Mouse (Mus musculus) erythroblast, adult 5-6 weeks (primary cell): Measurements from ENCODE around the gene Hoxb9. TPM values are rescaled to one million over a fixed set of nuclear protein-coding genes. Genes with fewer than 3 reads are reported as not detected.

Experiments
- ATAC-seq: replicated peaks from 2 replicates; pipeline ENCODE4 v1.8.0; 2016; ENCODE audit warnings: moderate number of reproducible peaks, mild to moderate bottlenecking, moderate TSS enrichment, inconsistent platforms; ENCODE audit not compliant: poor library complexity, low FRiP score, severe bottlenecking
- total RNA-seq, 2 experiments: library from RNA; stranded (forward) in 1 of 2; stranded (reverse) in 1 of 2; fragments of 150-400 nt in 1 of 2; fragments of 200-764, 138-1000 nt in 1 of 2; gene quantifications; 2 replicates each; pipeline versions ENCODE4 v1.2.3 to v1.2.4; 2015 to 2017; ENCODE audit warnings: low replicate concordance in 2 of 2

Hoxb9 gene
- total RNA-seq, 2 experiments from 2014 or later = not detected

DNA sequence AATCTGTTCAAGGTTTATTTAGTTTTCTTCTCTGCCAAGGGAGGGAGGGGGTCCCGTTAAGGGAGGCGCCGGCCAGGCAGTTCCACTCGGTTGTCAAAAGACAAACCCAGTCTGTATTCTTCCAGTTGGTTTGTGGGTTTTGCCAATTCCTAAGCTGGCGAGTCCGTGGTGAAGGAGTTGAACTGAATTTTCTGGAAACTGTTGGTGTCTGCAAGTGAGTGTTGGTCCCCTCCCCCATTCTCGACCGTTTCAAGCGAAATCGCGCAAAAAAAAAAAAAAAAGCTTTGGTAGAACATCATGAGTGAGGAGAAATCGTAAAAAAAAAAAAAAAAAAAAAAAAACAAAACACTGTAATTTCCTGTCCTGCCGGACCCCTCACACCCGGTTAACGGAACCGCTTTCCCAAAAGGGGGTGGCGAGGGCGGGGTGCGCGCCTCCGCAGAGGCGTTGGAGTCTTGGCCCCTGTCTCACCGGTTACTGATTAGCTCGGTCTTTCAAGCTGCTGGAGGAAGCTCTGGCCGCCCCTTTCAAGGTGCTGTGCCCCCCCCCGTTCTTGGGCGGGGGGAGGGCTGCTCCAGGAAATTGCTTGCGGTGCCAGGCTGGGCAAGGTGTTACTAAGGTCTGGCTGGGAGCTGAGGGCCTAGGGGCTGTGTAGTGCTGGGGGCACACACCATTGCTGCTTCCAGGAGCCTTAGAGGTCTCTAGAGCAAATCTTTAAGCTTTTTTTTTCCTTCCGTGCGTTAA lies 24.0 kb downstream of the Hoxb9 start:
- ATAC-seq = no peak

GRCm38 (mm10) chr11:96296997-96297396 lies 25.7 kb downstream of the Hoxb9 start:
- ATAC-seq = no peak

GRCm38 (mm10) chr11:96297428-96297827 lies 26.2 kb downstream of the Hoxb9 start:
- no peak for ATAC-seq

DNA sequence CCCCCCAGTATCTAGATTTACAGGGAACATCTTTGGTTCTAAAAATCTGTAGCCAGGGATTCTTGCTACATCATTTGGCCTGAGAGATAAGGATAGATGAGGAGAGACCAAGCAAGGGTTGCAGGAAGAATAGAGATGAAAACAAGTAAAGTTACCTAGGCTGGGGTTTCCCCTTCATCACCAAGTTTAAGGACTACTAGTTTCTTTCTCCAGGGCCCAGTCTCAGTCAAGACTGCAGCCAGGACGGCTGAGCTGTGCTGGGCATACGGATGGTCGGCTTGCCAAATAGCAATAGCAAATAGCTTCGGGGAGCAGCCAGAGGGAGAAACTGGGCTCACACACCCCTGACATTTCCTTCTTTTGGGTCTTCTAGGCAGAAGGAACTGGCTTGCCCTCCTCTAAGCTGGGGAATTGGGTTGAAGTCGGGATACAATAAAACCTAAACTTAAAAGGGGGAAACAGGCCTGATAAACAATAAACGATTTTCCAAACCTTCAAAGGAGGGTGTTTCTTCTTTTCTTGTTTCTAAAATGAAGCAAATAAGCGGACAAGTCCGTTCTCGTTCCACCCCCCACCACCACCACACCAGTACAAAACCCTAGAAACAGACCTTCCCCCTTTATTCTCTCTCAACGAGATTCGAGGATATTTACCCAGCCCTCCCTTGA lies 26.8 kb downstream of the Hoxb9 start:
- ATAC-seq = no peak

DNA sequence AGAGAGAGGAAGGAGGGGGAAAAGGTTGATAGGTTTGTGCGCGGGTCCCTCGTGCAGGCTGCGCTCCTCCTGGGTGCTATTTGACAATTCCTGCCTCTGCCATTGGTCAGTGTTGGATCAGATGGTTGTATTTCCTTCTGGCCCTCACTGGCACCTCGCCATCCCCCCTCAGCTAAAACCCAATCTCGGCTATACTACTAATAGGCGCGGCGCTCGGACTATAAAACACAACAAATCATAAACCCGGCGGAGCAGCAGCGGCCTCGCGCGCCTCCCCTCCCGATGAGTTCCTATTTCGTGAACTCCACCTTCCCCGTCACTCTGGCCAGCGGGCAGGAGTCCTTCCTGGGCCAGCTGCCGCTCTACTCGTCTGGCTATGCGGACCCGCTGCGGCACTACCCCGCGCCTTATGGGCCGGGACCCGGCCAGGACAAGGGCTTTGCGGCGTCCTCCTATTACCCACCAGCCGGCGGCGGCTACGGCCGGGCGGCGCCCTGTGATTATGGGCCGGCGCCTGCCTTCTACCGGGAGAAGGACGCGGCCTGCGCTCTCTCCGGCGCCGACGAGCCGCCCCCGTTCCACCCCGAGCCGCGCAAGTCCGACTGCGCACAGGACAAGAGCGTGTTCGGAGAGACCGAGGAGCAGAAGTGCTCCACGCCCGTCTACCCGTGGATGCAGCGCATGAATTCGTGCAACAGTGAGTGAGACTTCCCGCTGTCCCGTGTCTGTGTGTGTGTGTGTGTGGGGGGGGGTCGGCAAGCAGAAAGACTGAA lies 27.8 kb downstream of the Hoxb9 start:
- no peak for ATAC-seq

- no peak for ATAC-seq
Observed at GRCm38 (mm10) chr11:96299781-96300180, 28.5 kb downstream of the Hoxb9 start.

DNA sequence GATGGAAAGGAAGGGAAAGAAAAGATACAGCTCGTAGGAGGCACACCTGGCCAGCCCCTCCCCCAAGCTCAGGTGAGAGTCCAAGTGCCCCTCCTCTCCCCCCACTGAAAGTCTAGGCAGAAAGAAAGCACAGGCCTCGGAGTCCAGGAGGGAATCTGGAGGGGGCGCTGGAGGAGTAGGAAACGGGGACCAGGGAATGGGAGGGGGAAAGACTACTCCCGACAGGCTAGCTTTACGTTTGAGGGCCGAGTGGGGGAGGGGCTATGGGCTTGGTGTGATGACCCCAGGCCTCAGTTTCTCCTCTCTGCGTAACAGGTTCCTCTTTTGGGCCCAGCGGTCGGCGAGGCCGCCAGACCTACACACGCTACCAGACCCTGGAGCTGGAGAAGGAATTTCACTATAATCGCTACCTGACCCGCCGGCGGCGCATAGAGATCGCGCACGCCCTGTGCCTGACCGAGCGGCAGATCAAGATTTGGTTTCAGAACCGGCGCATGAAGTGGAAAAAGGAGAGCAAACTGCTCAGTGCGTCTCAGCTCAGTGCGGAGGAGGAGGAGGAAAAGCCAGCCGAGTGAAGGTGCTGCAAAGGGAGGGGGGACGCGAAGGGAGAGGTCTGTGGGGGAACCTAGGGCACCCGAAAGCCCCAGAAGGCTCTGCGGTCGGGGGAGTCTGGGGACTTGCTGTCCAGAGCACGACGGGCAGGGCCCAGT lies 29.3 kb downstream of the Hoxb9 start:
- no peak for ATAC-seq

- no peak for ATAC-seq
Observed at GRCm38 (mm10) chr11:96301064-96301431, 29.8 kb downstream of the Hoxb9 start.

- ATAC-seq = no peak
Observed at GRCm38 (mm10) chr11:96301837-96302236, 30.6 kb downstream of the Hoxb9 start.

- ATAC-seq = no peak
Observed at GRCm38 (mm10) chr11:96302381-96303150, 31.3 kb downstream of the Hoxb9 start.

GRCm38 (mm10) chr11:96303151-96304099 lies 32.2 kb downstream of the Hoxb9 start, which contains the start of gene Hoxb5:
Hoxb5 (plus strand) TSS chr11:96303336.
- no peak for ATAC-seq

GRCm38 (mm10) chr11:96304381-96305195 lies 33.3 kb downstream of the Hoxb9 start:
- no peak for ATAC-seq

DNA sequence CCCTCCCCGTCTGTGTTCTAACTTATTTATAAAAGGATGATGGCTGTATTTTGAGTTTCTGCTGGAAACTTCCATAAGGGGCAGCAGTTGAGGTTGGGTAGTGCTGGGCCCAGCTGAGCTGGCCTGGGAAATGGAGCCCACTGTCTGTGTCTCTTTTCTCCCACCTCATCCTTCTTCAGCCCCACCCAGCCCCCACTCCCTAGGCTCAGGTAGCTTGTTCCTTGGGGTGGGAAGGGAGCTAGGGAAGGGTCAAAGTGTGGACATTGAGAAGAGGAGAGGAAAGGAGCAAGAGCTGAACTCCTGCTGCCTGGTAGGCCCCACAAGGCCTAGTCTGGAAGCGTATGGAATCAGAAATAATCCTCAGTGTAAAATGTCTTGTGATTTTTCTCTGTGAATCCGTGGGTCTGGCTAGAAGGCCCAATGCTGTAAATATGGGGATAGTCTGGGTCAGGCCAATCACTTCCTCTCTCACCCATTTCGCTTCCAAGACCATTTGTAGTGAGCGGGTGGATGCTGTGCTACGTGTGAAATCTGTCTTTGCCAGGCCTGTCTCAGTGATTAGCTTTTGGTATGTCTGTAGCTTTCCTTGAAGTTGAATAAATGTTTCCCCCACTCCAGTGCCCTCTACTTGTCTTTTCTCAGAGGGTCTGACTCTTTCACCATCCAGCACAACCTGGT lies 34.4 kb downstream of the Hoxb9 start:
- ATAC-seq = no peak

- ATAC-seq = no peak
Observed at GRCm38 (mm10) chr11:96306183-96306907, 35.1 kb downstream of the Hoxb9 start.

DNA sequence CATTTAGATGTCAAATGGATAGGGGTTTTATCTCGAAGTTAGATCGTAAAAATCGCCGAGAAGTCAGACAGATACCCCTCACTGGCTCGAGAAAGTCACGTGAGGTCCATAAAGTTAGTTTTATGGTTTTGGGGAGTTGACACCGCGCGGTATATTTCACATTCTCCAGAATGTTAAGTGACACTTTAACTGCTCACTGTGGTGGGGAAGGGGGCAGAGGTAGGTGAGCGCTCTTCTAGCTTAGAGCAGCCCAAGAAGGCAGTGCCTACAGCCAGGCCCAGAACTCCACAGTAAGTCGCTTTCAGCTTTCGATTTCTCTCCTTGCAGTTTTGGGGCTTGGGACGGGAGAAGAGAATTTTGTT lies 35.6 kb downstream of the Hoxb9 start:
- ATAC-seq = no peak

DNA sequence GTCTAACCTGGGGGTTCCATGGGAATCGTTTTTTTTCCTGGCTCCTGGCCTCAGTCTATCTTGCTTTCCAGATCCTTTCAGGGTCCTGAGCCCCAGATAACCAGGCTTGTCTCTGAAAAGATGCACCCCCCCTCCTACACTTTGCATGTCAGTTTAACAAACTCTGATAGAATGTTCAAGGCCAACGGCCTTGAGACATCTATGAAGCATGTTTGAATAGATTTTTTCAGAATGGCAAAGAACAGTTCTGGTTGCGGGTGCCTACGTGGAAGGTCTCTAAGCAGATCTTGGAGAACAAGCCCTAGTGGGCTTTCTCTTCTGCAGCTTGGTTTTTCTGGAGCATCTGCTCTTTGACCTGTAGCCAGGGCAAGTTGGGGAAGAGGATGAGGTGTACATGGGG lies 37.5 kb downstream of the Hoxb9 start:
- ATAC-seq = no peak
